Mouse (Mus musculus) C2C12 (cell line): ENCODE measurements around the gene Tmem98.

Experiments
- CEBPB ChIP-seq: IDR thresholded peaks from one replicate; pipeline ENCODE4 v1.6.1; 2011; ENCODE audit warnings: low read depth, mild to moderate bottlenecking, control low read depth, moderate library complexity
- CTCF ChIP-seq: IDR thresholded peaks from one replicate; pipeline ENCODE4 v1.5.1; 2011; ENCODE audit not compliant: control insufficient read depth, insufficient read depth, insufficient read length
- MAX ChIP-seq: IDR thresholded peaks from one replicate; pipeline ENCODE4 v1.6.1; 2011; ENCODE audit warnings: mild to moderate bottlenecking, control low read depth

DNA sequence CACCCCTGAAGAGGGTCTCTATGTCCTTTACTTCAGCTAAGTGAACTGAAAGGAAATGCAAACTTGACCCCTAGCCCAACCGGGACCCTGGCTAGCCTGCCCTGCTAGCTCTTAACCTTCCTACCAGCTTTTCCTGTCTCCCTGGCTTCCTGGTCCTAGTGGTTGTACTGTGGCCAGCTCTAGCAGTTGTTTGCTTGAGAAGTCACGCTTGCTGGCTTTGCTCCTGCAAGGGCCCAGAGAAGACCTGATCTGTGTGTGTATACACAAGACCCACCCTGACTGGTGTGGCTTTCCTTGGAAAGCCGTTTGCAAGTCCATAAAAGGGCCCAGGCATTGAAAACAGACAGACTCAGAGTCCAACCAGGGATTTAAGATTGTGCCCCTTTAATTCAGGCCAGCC, 7.3 kb upstream of the Tmem98 start:
- no peak for TF ChIP-seq CTCF
- no peak for TF ChIP-seq CEBPB
- no peak for TF ChIP-seq MAX
